Mouse (Mus musculus) midbrain, embryonic 12.5 days (tissue): ENCODE measurements at regions not wholly inside any gene's neighbourhood (a gene's known extent, or its start where the extent isn't known, plus 50 kb on each side); places are given as distances from the start of the nearest gene placed in this dataset.
A peak's percentile ranks its signal among the peaks of the same experiment; 100 is the strongest.

Source experiments
- ATAC-seq: fragments of 200-750 bp; cut with Nextera tagmentation; 2 replicates; pipeline ENCODE4 v1.8.0; 2017; ENCODE audit warnings: low read depth, moderate TSS enrichment, moderate library complexity; ENCODE audit not compliant: low FRiP score
- H3K27ac ChIP-seq: fragments of 300-500 bp; sonication (generic); replicated peaks from 2 replicates; pipeline ENCODE4 v1.5.1; 2016; ENCODE audit warnings: mild to moderate bottlenecking
- H3K27me3 ChIP-seq: fragments of 300-500 bp; sonication (generic); 2 replicates; pipeline ENCODE4 v1.6.1; 2016; ENCODE audit warnings: mild to moderate bottlenecking
- H3K36me3 ChIP-seq: fragments of 300-500 bp; sonication (generic); 2 replicates; pipeline ENCODE4 v1.6.1; 2016
- H3K4me1 ChIP-seq: fragments of 300-500 bp; sonication (generic); 2 replicates; pipeline ENCODE4 v1.6.1; 2016
- H3K4me2 ChIP-seq: fragments of 300-500 bp; sonication (generic); replicated peaks from 2 replicates; pipeline ENCODE4 v1.6.1; 2016; ENCODE audit warnings: mild to moderate bottlenecking, moderate library complexity
- H3K4me3 ChIP-seq: fragments of 300-500 bp; sonication (generic); 2 replicates; pipeline ENCODE4 v1.5.1; 2016; ENCODE audit warnings: mild to moderate bottlenecking
- H3K9ac ChIP-seq: fragments of 300-500 bp; sonication (generic); replicated peaks from 2 replicates; pipeline ENCODE4 v1.6.1; 2016; ENCODE audit warnings: mild to moderate bottlenecking, moderate library complexity
- H3K9me3 ChIP-seq: fragments of 300-500 bp; sonication (generic); 2 replicates; pipeline ENCODE4 v1.6.1; 2016; ENCODE audit warnings: mild to moderate bottlenecking
- WGBS: fragments of 180-500 bp; shearing (Covaris S2); methylation state at CpG from one replicate; pipeline ENCODE4 v1.1.7; 2016; 5-methylcytosine and 5-hydroxymethylcytosine counted together

DNA sequence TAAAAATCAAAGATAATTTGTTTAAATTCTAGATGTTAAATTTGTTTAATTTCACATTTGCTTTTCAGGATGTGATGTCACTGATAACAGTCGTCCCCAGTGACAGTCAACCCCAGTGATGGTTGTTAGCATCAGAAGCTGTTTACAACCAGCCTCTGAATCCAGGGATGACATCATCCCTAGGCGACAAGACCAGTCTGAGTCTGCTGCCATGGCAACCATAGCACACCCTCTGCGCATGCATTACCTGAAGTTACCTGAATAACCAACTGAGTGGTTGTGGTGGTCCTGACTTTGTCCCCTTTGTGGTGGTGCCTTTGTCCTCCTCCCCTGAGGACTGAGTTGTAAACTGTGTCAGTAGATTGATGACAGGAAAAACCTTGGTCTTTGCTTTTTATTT lies 92.0 kb upstream of the Zfp644 start:
- Histone ChIP-seq H3K9ac (no peak overlapping the region), H3K36me3 (no peaks in the 10 kb centered on the region), H3K4me1 (peaks cover 2% of the 10 kb centered on the region), H3K27ac (no peak overlapping the region), H3K27me3 (peaks cover 14% of the 10 kb centered on the region; the same call in 1 of the 2 replicates), H3K4me2 (no peak overlapping the region), H3K9me3 (no peaks in the 10 kb centered on the region), H3K4me3 (no peak overlapping the region)
- WGBS: 56% methylated on average over 3 of the region's 3 CpGs
- ATAC-seq: no peak

DNA sequence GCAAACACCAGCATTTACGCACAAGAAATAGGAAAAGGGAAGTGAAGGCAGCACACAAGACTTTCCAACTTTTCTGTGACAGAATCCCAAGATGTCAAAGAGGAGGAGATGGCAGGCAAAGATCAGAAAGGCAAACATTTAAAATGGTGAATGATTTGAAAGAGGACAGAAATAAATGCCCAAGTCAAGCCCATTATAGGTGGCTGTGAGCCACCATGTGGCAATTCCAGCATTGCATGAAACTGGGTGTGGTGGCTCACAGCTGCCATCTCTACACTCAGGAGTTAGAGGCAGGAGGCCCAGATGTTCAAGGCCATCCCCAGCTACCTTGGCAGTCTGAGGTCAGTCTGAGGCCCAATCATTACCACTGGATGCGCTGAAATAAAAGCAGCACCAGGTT lies 88.0 kb upstream of the Zfp644 start:
- Histone ChIP-seq H3K27ac (no peak overlapping the region), H3K9ac (no peak overlapping the region), H3K4me1 (peaks cover 6% of the 10 kb centered on the region), H3K9me3 (no peaks in the 10 kb centered on the region), H3K4me2 (no peak overlapping the region), H3K36me3 (no peaks in the 10 kb centered on the region), H3K4me3 (no peak overlapping the region), H3K27me3 (peaks cover 3% of the 10 kb centered on the region; the same call in 1 of the 2 replicates)
- WGBS: 78% methylated on average over 2 of the region's 2 CpGs
- ATAC-seq: no peak

DNA sequence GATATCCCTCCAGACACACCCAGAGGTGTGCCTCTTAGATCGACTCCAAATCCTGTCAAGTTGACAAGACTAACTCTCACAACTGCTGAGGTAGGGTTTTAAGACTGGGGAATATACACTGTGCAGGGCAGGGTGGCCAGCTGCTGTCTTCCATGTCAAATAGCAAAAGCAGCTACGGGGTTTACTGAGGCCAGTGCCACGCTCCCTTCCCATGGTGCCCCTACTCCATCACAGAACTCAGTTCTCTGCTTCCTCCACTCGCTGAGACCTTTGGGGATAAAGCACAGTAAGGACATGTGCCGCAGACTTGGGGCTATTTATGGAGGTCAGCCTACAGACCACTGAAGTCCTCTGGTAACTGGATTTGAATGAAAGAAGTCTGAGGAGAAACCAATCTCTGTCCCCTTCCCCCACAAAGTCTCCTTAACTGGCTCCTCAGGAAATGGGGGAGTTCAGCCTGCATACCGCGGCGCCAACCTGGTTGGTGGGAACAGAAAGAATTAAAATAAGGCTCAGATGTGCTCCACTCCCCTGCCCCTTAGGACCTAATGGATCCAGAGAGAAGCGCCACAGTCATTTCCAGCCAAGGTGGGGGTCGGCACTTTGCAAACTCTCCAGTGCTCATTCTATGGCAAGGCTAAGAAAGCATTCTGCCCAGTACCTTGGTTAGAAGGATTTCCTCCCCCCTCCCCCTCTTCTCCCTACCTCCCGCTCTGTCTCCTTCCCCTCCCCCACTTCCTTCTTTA lies 87.0 kb upstream of the Zfp644 start:
- peaks cover 6% of the 10 kb centered on the region for H3K4me1 ChIP-seq
- no peak overlapping the region for H3K27ac ChIP-seq
- H3K36me3 ChIP-seq: no peaks in the 10 kb centered on the region
- no peak overlapping the region for H3K4me3 ChIP-seq
- 15% methylated on average over 11 of the region's 11 CpGs for WGBS
- H3K9me3 ChIP-seq: no peaks in the 10 kb centered on the region
- peak overlapping the region; percentile 40 for H3K4me2 ChIP-seq
- peaks cover 3% of the 10 kb centered on the region; the same call in 1 of the 2 replicates for H3K27me3 ChIP-seq
- ATAC-seq: no peak
- no peak overlapping the region for H3K9ac ChIP-seq

DNA sequence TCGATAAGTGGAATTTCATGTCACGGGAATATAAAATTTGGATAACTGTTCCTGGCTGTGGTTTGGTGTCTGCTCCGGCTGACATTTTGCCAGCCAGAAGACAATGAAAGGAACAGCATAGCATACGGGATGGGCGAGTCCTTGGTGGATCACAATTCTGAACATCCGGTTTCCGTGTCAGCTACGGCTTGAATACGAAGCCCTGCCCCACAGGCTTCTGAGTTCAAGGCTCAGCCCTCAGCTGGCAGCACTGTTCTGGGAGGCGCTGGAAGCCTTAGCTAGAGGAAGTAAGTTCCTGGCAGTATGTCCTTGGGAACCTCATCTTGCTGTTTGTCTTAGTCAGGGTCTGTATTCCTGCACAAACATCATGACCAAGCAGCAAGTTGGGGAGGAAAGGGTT lies 83.7 kb upstream of the Zfp644 start:
- no peaks in the 10 kb centered on the region for H3K9me3 ChIP-seq
- no peak for ATAC-seq
- no peak overlapping the region for H3K9ac ChIP-seq
- H3K27me3 ChIP-seq: peaks cover 3% of the 10 kb centered on the region; the same call in 1 of the 2 replicates
- no peak overlapping the region for H3K4me2 ChIP-seq
- H3K27ac ChIP-seq: no peak overlapping the region
- peaks cover 21% of the 10 kb centered on the region for H3K4me1 ChIP-seq
- 94% methylated on average over 10 of the region's 10 CpGs for WGBS
- no peak overlapping the region for H3K4me3 ChIP-seq
- H3K36me3 ChIP-seq: no peaks in the 10 kb centered on the region

DNA sequence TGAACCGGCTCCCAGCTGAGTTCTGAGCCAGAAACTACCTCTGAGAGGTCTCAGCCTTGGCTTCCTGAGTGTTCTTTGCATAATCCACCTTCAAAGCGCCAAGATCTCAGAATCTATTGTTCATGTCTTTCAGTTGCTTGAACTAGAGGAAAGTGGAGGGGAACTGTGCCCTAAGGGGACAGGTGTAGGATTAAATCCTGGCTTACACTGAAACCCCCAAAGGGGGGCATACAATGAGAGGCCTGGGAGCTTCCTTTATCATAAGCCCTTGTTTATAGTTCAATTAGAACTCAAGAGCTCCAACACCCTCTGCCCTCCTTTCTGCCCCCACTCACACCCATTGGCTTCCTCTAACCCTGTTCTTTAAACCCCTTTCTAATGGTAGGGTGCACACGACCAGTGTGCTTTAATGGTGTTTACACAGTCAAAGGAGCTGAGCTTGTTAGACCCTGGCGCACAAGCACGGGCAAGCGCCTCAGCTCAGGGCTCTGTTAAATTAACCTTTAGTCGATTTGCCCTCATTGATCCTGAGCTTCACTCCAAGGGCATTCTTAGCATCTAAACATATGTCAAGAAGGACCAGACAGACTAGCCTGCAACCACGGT lies 81.2 kb upstream of the Zfp644 start:
- ATAC-seq: peak; percentile 30; the same call in 1 of the 2 replicates
- Histone ChIP-seq H3K4me3 (no peak overlapping the region), H3K36me3 (no peaks in the 10 kb centered on the region), H3K4me2 (no peak overlapping the region), H3K9ac (no peak overlapping the region), H3K27ac (peak overlapping the region; percentile 27; the same call in 1 of the 2 replicates), H3K27me3 (peaks cover 3% of the 10 kb centered on the region; the same call in 1 of the 2 replicates), H3K9me3 (no peaks in the 10 kb centered on the region), H3K4me1 (peaks cover 21% of the 10 kb centered on the region)
- WGBS: 20% methylated on average over 8 of the region's 8 CpGs

DNA sequence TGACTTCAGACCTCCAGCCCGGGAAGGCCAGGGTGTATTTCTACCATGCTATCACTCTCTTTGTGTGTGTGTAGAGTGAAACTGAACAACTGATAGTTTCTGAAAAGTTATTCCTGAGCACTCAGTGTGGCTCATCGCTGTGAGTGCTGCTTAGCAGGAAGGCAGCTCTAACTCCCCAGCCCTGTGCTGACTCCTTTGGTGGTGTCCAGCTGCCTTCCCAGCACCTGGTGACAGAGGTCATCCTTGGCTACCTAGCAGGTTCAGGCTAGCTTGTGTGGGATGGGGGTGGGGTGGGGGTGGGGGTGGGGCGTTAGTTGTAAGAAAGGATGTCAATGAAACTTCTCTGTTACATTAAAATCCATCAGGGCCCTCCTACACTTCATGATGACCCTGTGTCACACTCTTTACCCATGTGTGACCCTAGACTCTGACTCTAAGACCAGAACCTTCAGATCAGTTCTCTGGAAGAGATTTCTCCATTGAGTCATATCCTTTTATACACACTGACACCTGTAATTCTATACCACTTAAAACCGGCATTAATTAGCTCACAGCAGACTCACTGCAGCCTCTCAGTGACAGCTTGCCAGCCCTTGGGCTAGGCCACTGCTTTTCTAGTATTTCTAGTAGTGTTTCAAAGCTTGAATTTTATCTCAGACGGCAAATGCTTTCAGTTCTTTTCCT lies 78.1 kb upstream of the Zfp644 start:
- H3K9ac ChIP-seq: no peak overlapping the region
- no peaks in the 10 kb centered on the region for H3K36me3 ChIP-seq
- no peak overlapping the region for H3K4me2 ChIP-seq
- no peak overlapping the region for H3K4me3 ChIP-seq
- WGBS: 36% methylated on average over 5 of the region's 5 CpGs
- H3K27me3 ChIP-seq: no peaks in the 10 kb centered on the region
- no peak for ATAC-seq
- no peaks in the 10 kb centered on the region for H3K9me3 ChIP-seq
- H3K27ac ChIP-seq: no peak overlapping the region
- H3K4me1 ChIP-seq: peaks cover 33% of the 10 kb centered on the region

DNA sequence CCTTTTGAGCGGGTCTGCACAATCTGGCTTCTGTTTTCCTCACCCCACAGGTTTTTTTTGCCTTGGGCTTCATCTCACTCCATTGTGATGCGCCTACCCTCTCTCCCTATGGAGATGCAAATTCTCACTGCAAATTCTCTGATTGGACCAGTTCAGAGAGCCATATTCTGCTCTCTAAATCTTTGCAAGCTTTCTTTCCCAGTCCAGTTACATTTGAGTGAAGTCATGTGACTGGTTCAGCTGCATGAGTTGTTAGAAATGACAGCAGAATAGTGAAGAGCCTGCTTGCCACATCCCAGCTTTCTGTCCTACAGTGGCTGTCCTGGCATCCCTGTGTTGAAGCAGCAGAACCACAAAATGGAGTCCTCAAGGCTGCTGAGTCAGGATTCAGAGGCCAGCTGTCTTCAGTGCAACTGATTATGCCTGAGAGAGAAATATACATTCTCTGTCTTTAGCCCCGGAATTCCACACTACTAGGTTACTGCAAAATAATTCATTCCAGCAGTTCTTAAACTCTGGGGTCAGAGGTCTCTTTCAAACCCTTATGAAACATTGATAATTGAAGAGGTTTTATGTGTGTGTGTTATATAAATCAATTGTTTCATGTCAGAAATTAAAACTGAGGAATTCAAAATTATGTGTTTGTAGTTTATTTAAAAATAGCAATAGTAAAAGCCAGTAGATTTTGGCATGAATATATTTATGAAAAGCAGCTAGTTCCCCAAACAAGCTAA lies 76.3 kb upstream of the Zfp644 start:
- Histone ChIP-seq H3K9ac (no peak overlapping the region), H3K27me3 (no peaks in the 10 kb centered on the region), H3K9me3 (no peaks in the 10 kb centered on the region), H3K27ac (peak overlapping the region; percentile 54), H3K4me2 (no peak overlapping the region), H3K4me3 (no peak overlapping the region), H3K36me3 (no peaks in the 10 kb centered on the region), H3K4me1 (peaks cover 31% of the 10 kb centered on the region)
- WGBS: 24% methylated on average over 3 of the region's 3 CpGs
- peak; percentile 69 for ATAC-seq

DNA sequence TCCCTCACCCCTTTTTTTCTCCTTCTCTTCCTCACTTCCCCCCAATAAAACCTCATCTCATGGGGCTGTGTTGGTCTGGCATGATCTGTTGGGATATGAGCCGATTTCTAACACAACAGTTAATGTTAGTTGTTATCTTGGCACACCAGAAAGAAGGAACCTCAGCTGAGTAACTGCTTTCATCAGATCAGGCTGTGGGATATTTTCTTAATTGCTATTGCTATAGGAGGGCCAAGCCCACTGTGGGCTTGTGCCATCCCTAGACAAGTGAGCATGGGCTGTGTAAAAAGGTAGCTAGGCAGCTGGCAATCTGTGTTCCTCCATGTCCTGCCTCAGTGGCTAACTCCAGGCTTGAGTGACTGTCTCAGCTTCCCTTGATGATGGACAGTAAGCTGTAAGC lies 73.9 kb upstream of the Zfp644 start:
- Histone ChIP-seq H3K36me3 (no peaks in the 10 kb centered on the region), H3K4me3 (no peak overlapping the region), H3K9ac (no peak overlapping the region), H3K4me1 (peaks cover 18% of the 10 kb centered on the region), H3K9me3 (no peaks in the 10 kb centered on the region), H3K27me3 (no peaks in the 10 kb centered on the region), H3K27ac (no peak overlapping the region), H3K4me2 (no peak overlapping the region)
- ATAC-seq: no peak
- WGBS: 89% methylated on average over 1 of the region's 1 CpGs

DNA sequence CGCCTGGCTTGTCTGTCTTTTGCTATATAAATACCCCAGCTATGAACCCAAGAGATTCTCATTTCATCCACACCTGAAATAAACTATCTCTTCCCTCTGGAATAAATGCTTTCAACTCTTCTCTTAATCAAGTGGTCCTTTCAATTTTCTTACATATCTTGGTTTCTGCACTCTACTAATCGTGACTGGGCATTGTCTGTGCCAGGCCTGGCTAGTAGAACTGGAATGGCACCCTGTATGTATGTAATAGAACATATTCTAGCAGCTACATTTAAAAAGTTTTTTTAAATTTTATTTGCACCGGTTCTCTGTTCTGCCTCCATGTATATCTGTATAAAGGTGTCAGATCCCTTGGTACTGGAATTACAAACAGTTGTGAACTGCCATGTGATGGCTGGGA lies 68.2 kb upstream of the Zfp644 start:
- ATAC-seq: no peak
- Histone ChIP-seq H3K27ac (no peak overlapping the region), H3K4me3 (no peak overlapping the region), H3K27me3 (no peaks in the 10 kb centered on the region), H3K4me2 (no peak overlapping the region), H3K9ac (no peak overlapping the region), H3K9me3 (no peaks in the 10 kb centered on the region), H3K4me1 (no peaks in the 10 kb centered on the region), H3K36me3 (no peaks in the 10 kb centered on the region)
- WGBS: 92% methylated on average over 3 of the region's 3 CpGs

DNA sequence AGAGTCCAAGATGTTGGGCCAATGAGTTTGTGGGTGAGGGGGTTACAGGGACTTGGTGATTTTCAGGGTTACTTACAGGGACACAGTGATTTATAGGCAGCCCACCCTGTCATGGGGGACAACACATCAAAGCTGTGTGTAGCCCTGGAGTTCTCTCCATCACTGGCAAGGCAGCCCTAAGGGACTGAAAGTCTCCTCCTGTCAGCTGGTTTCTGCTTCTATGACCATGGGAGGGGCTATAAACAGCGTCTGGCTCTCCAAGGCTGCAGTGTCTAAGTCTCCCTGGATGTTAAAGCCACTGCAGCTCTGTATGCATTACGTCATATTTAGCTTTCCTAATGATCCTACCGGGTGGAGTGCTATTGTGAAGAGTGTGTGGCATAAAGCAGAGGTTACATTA lies 66.2 kb upstream of the Zfp644 start:
- Histone ChIP-seq H3K27ac (no peak overlapping the region), H3K27me3 (peaks cover 13% of the 10 kb centered on the region), H3K9ac (no peak overlapping the region), H3K36me3 (no peaks in the 10 kb centered on the region), H3K4me2 (no peak overlapping the region), H3K9me3 (no peaks in the 10 kb centered on the region), H3K4me1 (no peaks in the 10 kb centered on the region), H3K4me3 (no peak overlapping the region)
- WGBS: 62% methylated on average over 3 of the region's 3 CpGs
- no peak for ATAC-seq

DNA sequence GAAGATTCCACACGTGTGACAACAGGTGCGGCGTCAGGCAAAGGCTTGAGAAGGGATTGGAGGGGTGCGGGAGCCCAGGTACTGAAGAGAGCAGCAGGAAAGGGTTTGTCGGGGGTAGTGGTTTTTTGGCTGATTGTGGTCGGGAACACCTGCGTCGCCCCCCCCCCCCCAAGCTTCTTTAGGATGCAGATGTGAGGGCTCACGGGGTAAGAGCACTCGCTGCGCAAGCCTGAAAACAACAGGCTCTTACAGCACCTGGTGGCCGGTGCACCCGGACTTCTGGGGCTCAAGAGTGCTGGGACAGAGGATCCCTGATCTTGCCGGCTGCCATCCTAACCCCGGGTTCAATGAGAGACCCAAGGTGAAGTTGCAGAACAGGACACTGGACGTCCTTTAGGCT lies 60.9 kb upstream of the Zfp644 start:
- peaks cover 22% of the 10 kb centered on the region for H3K27me3 ChIP-seq
- H3K9ac ChIP-seq: no peak overlapping the region
- peak; percentile 35; the same call in 1 of the 2 replicates for ATAC-seq
- no peaks in the 10 kb centered on the region for H3K36me3 ChIP-seq
- H3K9me3 ChIP-seq: no peaks in the 10 kb centered on the region
- H3K4me3 ChIP-seq: 0 out of 2 replicates have a peak overlapping the region, but pooled peaks have one; percentile 33
- H3K27ac ChIP-seq: no peak overlapping the region
- 6% methylated on average over 16 of the region's 16 CpGs for WGBS
- H3K4me2 ChIP-seq: peak overlapping the region; percentile 61
- peaks cover 18% of the 10 kb centered on the region for H3K4me1 ChIP-seq
